Mouse (Mus musculus): ENCODE measurements around the gene Hoxa4. TPM values are rescaled to one million over a fixed set of nuclear protein-coding genes. Genes with fewer than 3 reads are reported as not detected.

Hoxa4 gene
- total RNA-seq, 1 experiment from 2014 or later = 1.6 TPM

GRCm38 (mm10) chr6:52230516-52231165 is 39.1 kb upstream of the Hoxa4 start, which contains the start of gene Hoxa9:
Gene Hoxa9 (minus strand): TSS chr6:52231089.
- no peak for ATAC-seq (replicated peaks in 1 of 2; ENCODE audit: insufficient read depth in 1 of 2, low FRiP score in 2 of 2, low TSS enrichment in 1 of 2, low read depth in 1 of 2, poor library complexity in 2 of 2, severe bottlenecking in 2 of 2)

- no peak for ATAC-seq (replicated peaks in 1 of 2; ENCODE audit: insufficient read depth in 1 of 2, low FRiP score in 2 of 2, low TSS enrichment in 1 of 2, low read depth in 1 of 2, poor library complexity in 2 of 2, severe bottlenecking in 2 of 2)
Observed at GRCm38 (mm10) chr6:52229558-52230416, 38.2 kb upstream of the Hoxa4 start.

GRCm38 (mm10) chr6:52228475-52229465 is 37.2 kb upstream of the Hoxa4 start:
- ATAC-seq (replicated peaks in 1 of 2; ENCODE audit: insufficient read depth in 1 of 2, low FRiP score in 2 of 2, low TSS enrichment in 1 of 2, low read depth in 1 of 2, poor library complexity in 2 of 2, severe bottlenecking in 2 of 2) = no peak

GRCm38 (mm10) chr6:52227470-52228222 is 36.1 kb upstream of the Hoxa4 start:
- no peak for ATAC-seq (replicated peaks in 1 of 2; ENCODE audit: insufficient read depth in 1 of 2, low FRiP score in 2 of 2, low TSS enrichment in 1 of 2, low read depth in 1 of 2, poor library complexity in 2 of 2, severe bottlenecking in 2 of 2)

- ATAC-seq (replicated peaks in 1 of 2; ENCODE audit: insufficient read depth in 1 of 2, low FRiP score in 2 of 2, low TSS enrichment in 1 of 2, low read depth in 1 of 2, poor library complexity in 2 of 2, severe bottlenecking in 2 of 2) = no peak
Observed at GRCm38 (mm10) chr6:52226569-52227257, 35.2 kb upstream of the Hoxa4 start.

GRCm38 (mm10) chr6:52225612-52226568 is 34.3 kb upstream of the Hoxa4 start:
- ATAC-seq (replicated peaks in 1 of 2; ENCODE audit: insufficient read depth in 1 of 2, low FRiP score in 2 of 2, low TSS enrichment in 1 of 2, low read depth in 1 of 2, poor library complexity in 2 of 2, severe bottlenecking in 2 of 2) = peak; percentile 50 to 56

GRCm38 (mm10) chr6:52224895-52225611 is 33.5 kb upstream of the Hoxa4 start:
- no peak for ATAC-seq (replicated peaks in 1 of 2; ENCODE audit: insufficient read depth in 1 of 2, low FRiP score in 2 of 2, low TSS enrichment in 1 of 2, low read depth in 1 of 2, poor library complexity in 2 of 2, severe bottlenecking in 2 of 2)

- ATAC-seq (replicated peaks in 1 of 2; ENCODE audit: insufficient read depth in 1 of 2, low FRiP score in 2 of 2, low TSS enrichment in 1 of 2, low read depth in 1 of 2, poor library complexity in 2 of 2, severe bottlenecking in 2 of 2) = no peak
Observed at GRCm38 (mm10) chr6:52223939-52224760, 32.6 kb upstream of the Hoxa4 start.

GRCm38 (mm10) chr6:52222729-52223128 is 31.2 kb upstream of the Hoxa4 start:
- ATAC-seq (replicated peaks in 1 of 2; ENCODE audit: insufficient read depth in 1 of 2, low FRiP score in 2 of 2, low TSS enrichment in 1 of 2, low read depth in 1 of 2, poor library complexity in 2 of 2, severe bottlenecking in 2 of 2) = no peak

- 0 out of 4 replicates have a peak, but pooled peaks of 1 of the 2 experiments have one; percentile 6 for ATAC-seq (replicated peaks in 1 of 2; ENCODE audit: insufficient read depth in 1 of 2, low FRiP score in 2 of 2, low TSS enrichment in 1 of 2, low read depth in 1 of 2, poor library complexity in 2 of 2, severe bottlenecking in 2 of 2)
Observed at GRCm38 (mm10) chr6:52221993-52222685, 30.6 kb upstream of the Hoxa4 start.

GRCm38 (mm10) chr6:52221337-52221992 is 29.9 kb upstream of the Hoxa4 start, which contains the start of gene Hoxa7:
Gene Hoxa7 (minus strand): TSS chr6:52221854.
- ATAC-seq (replicated peaks in 1 of 2; ENCODE audit: insufficient read depth in 1 of 2, low FRiP score in 2 of 2, low TSS enrichment in 1 of 2, low read depth in 1 of 2, poor library complexity in 2 of 2, severe bottlenecking in 2 of 2) = peak; percentile 37 to 49

GRCm38 (mm10) chr6:52220865-52221310 is 29.3 kb upstream of the Hoxa4 start:
- ATAC-seq (replicated peaks in 1 of 2; ENCODE audit: insufficient read depth in 1 of 2, low FRiP score in 2 of 2, low TSS enrichment in 1 of 2, low read depth in 1 of 2, poor library complexity in 2 of 2, severe bottlenecking in 2 of 2) = no peak
